Mouse (Mus musculus): ENCODE measurements around the gene Krt42. TPM values are rescaled to one million over a fixed set of nuclear protein-coding genes. Genes with fewer than 3 reads are reported as not detected.
"Not testable (repeated sequence)": the region's sequence is repeated elsewhere in the genome, so short reads cannot be mapped to it uniquely, and the experiment has no call there.

Gene Krt42
- not detected in 2 replicates for polyA plus RNA-seq (2015; fragmentation: Nextera tagmentation; extraction: Ambion mirVana)

DNA sequence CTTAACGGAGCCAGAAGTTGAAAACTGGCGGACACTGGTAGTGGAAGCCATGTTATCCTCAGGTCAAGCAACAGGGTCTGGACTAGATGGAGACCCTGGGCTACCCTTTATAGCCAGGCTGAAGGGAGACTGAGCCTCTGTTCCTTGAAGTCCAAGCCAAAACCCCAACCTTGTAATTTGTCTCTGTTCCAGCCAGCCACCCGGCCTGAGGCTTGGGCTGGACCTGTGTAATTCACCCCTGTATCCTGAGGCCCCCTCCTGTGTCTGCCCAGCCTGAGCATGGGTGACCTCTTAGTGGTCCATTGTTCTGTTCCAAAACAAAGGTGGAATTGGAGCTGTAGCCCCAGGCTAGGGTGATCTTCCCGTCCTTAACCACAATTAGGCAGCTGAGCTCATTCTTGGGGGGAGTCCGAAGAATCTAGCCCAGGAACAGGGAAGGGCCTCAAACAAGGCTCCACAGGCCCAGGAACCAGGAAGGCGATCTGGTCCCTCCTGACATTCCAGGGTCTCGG lies at the start of gene Krt42:
Gene Krt42 (minus strand): TSS at position 51 of the 512 bp plus-strand sequence.
- H3K9me3 ChIP-seq (ENCODE audit: control insufficient read depth, low read length): no peaks in the 10 kb centered on the region
- no peak within 1 kb of the TSS for H3K9ac ChIP-seq (replicated peaks; ENCODE audit: low read depth, low read length)
- H3K4me3 ChIP-seq (replicated peaks; ENCODE audit: low read length): no peak within 1 kb of the TSS
- H3K27ac ChIP-seq (ENCODE audit: low read length): no peak within 1 kb of the TSS
- ATAC-seq: no peak
- H3K4me2 ChIP-seq (ENCODE audit: low read length): no peak within 1 kb of the TSS
- H3K4me1 ChIP-seq (replicated peaks; ENCODE audit: control insufficient read depth, insufficient read depth, low read length): no peaks in the 10 kb centered on the region
- H3K36me3 ChIP-seq (ENCODE audit: control insufficient read depth, insufficient read depth): no peaks in the 10 kb centered on the region
- WGBS: 80% methylated on average over 7 of the region's 7 CpGs
- no peaks in the 10 kb centered on the region for H3K27me3 ChIP-seq (replicated peaks; ENCODE audit: control insufficient read depth, insufficient read depth, low read length)

DNA sequence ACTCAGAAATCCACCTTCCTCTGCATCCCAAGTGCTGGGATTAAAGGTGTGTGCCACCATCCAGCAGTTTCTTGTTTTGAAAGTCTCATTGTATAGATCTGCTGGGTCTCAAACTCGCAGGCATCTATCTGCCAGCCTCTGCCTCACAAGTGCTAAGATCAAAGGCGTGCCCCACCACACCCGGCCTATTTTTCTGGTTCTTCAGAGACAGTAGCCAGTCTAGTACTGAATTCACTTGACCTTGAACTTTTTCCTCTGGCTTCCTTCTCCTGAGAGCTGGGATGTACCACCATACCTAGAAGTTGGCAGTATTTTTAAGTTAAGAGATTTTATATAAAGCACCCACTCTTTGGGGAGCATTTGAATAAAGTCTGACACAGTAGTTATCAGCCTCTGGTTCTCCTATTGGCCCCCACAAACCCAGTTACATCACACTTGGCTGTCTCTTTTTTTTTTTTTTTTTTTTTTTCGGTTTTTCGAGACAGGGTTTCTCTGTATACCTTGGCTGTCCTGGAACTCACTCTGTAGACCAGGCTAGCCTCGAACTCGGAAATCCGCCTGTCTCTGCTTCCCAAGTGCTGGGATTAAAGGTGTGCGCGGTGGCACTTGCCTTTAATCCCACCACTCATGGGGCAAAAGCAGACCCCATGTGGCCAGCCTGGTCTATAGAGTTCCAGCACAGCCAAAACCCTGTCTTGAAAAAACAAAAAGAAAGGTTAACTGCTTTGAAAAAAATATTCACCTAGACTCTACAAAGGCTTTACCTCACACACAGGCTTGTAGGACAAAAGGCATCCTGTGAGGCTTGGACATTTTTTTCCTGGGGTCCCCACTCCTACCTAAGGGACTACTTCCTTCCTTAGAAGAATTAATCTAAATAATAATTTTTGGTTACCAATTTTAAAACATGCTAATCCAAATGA lies 49.1 kb upstream of the Krt42 start:
- H3K9me3 ChIP-seq (ENCODE audit: control insufficient read depth, low read length): no peaks in the 10 kb centered on the region
- H3K27ac ChIP-seq (ENCODE audit: low read length): peak overlapping the region; percentile 88
- peak overlapping the region; percentile 73 for H3K4me2 ChIP-seq (ENCODE audit: low read length)
- H3K27me3 ChIP-seq (replicated peaks; ENCODE audit: control insufficient read depth, insufficient read depth, low read length): no peaks in the 10 kb centered on the region
- 85% methylated on average over 10 of the region's 10 CpGs for WGBS
- H3K9ac ChIP-seq (replicated peaks; ENCODE audit: low read depth, low read length): peak overlapping the region; percentile 54
- H3K4me1 ChIP-seq (replicated peaks; ENCODE audit: control insufficient read depth, insufficient read depth, low read length): peaks cover 14% of the 10 kb centered on the region
- H3K36me3 ChIP-seq (ENCODE audit: control insufficient read depth, insufficient read depth): peaks cover 11% of the 10 kb centered on the region
- peak overlapping the region; percentile 49 for H3K4me3 ChIP-seq (replicated peaks; ENCODE audit: low read length)
- ATAC-seq: peak; percentile 1; the same call in 1 of the 2 replicates

DNA sequence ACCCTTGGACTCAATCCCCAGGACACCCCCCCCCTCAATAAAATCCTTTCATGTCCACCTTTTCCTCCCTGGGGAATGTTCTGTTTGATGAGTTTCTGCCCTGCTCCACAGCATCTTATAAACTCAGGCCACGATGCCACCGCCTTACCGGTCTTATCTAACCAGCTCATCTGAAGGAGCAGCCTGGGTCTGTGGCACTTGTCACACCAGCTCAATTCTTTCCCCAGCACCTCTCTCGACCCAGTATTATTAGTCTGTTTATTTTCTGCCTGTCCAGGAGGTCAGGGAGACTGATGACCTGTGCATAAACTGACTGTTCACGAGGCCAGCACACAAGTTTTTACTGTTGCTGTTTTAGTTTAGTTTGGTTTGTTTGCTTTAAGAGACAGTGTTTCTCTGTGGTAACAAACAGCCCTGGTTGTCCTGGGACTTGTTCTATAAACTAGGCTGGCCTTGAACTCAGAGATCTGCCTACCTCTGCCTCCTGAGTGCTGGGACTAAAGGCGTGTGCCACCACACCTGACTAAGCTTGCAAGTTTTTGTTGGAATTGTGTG lies 48.2 kb upstream of the Krt42 start:
- Histone ChIP-seq H3K9ac (replicated peaks; ENCODE audit: low read depth, low read length) (no peak overlapping the region), H3K27me3 (replicated peaks; ENCODE audit: control insufficient read depth, insufficient read depth, low read length) (no peaks in the 10 kb centered on the region), H3K4me2 (ENCODE audit: low read length) (no peak overlapping the region), H3K4me3 (replicated peaks; ENCODE audit: low read length) (no peak overlapping the region), H3K4me1 (replicated peaks; ENCODE audit: control insufficient read depth, insufficient read depth, low read length) (peaks cover 14% of the 10 kb centered on the region), H3K9me3 (ENCODE audit: control insufficient read depth, low read length) (no peaks in the 10 kb centered on the region), H3K36me3 (ENCODE audit: control insufficient read depth, insufficient read depth) (peaks cover 11% of the 10 kb centered on the region), H3K27ac (ENCODE audit: low read length) (no peak overlapping the region)
- WGBS: 84% methylated on average over 6 of the region's 6 CpGs
- ATAC-seq: no peak

DNA sequence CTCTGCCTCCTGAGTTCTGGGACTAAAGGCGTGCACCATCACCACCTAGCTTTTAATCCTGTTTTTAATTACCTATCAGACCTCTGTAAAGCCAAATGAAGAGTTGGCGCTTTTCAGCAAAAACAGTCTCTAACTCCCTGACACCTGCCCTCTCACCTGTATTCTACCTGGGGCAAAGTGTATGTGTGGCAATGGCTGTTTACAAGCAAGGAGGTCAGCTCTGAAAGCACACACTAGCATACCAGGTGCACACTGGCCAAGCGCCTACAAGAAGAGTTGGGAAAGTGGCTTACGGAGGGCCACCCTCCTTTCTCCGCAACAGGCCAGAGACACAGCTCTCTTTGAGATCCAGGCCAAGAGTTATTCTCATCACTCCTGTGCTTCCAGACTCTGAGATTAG lies 45.8 kb upstream of the Krt42 start:
- Histone ChIP-seq H3K27me3 (replicated peaks; ENCODE audit: control insufficient read depth, insufficient read depth, low read length) (no peaks in the 10 kb centered on the region), H3K4me1 (replicated peaks; ENCODE audit: control insufficient read depth, insufficient read depth, low read length) (peaks cover 10% of the 10 kb centered on the region; the same call in 1 of the 2 replicates), H3K4me2 (ENCODE audit: low read length) (no peak overlapping the region), H3K9ac (replicated peaks; ENCODE audit: low read depth, low read length) (no peak overlapping the region), H3K4me3 (replicated peaks; ENCODE audit: low read length) (no peak overlapping the region), H3K36me3 (ENCODE audit: control insufficient read depth, insufficient read depth) (no peaks in the 10 kb centered on the region), H3K27ac (ENCODE audit: low read length) (no peak overlapping the region), H3K9me3 (ENCODE audit: control insufficient read depth, low read length) (no peaks in the 10 kb centered on the region)
- ATAC-seq: no peak
- 94% methylated on average over 5 of the region's 5 CpGs for WGBS

DNA sequence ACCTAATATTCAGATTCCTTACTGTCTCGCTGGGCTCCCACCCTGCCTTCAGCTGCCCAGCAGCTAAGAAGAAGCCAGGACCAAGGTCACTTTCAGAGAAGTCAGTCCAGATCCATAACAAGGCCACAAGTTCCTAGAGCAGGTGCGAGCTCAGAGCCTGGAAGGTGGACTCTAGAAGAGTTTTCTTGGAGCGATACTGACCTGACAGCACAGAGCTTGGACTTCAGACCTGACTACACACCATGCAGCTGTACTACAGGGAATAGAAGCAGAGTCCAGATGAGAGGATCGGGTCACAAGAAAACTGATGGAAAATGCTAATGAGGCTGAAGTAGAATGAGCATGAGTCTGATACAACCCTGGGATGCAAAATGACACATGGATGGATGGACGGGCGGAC lies 43.8 kb upstream of the Krt42 start:
- Histone ChIP-seq H3K9me3 (ENCODE audit: control insufficient read depth, low read length) (no peaks in the 10 kb centered on the region), H3K36me3 (ENCODE audit: control insufficient read depth, insufficient read depth) (no peaks in the 10 kb centered on the region), H3K4me2 (ENCODE audit: low read length) (no peak overlapping the region), H3K27me3 (replicated peaks; ENCODE audit: control insufficient read depth, insufficient read depth, low read length) (no peaks in the 10 kb centered on the region), H3K9ac (replicated peaks; ENCODE audit: low read depth, low read length) (no peak overlapping the region), H3K4me1 (replicated peaks; ENCODE audit: control insufficient read depth, insufficient read depth, low read length) (peaks cover 6% of the 10 kb centered on the region; the same call in 1 of the 2 replicates), H3K27ac (ENCODE audit: low read length) (no peak overlapping the region), H3K4me3 (replicated peaks; ENCODE audit: low read length) (no peak overlapping the region)
- 94% methylated on average over 6 of the region's 6 CpGs for WGBS
- no peak for ATAC-seq

DNA sequence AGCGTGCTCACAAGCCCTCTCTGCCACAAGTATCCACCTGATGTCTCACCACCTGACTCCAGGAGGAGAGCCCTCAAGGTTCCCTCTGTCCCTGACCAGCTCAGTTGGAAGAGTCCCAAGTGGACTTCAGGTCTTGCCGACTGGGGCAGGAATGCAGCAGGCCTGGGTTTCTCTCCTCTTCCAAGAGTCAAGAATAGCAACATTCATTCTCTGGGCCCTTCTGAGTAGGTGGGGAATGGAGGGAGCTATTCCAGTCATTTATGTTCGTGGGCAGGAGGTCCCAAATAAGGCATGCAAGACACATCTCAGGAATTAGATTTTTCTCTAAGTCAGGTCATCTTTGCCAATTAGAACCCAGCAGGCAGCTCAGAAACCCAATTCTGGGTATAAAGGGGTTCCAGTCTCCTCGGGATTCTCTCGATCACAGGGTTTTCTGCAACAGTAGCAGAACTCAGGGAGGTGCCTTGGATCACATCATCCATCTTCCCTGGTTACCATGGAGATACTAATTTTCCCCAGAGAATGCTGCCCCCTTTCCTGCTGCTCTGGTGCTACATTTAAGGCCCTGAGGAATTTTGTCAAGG lies 42.5 kb upstream of the Krt42 start:
- Histone ChIP-seq H3K27me3 (replicated peaks; ENCODE audit: control insufficient read depth, insufficient read depth, low read length) (no peaks in the 10 kb centered on the region), H3K4me2 (ENCODE audit: low read length) (no peak overlapping the region), H3K4me1 (replicated peaks; ENCODE audit: control insufficient read depth, insufficient read depth, low read length) (peaks cover 6% of the 10 kb centered on the region; the same call in 1 of the 2 replicates), H3K4me3 (replicated peaks; ENCODE audit: low read length) (no peak overlapping the region), H3K9me3 (ENCODE audit: control insufficient read depth, low read length) (no peaks in the 10 kb centered on the region), H3K9ac (replicated peaks; ENCODE audit: low read depth, low read length) (no peak overlapping the region), H3K36me3 (ENCODE audit: control insufficient read depth, insufficient read depth) (no peaks in the 10 kb centered on the region), H3K27ac (ENCODE audit: low read length) (no peak overlapping the region)
- no peak for ATAC-seq
- WGBS: 24% methylated on average over 5 of the region's 5 CpGs

DNA sequence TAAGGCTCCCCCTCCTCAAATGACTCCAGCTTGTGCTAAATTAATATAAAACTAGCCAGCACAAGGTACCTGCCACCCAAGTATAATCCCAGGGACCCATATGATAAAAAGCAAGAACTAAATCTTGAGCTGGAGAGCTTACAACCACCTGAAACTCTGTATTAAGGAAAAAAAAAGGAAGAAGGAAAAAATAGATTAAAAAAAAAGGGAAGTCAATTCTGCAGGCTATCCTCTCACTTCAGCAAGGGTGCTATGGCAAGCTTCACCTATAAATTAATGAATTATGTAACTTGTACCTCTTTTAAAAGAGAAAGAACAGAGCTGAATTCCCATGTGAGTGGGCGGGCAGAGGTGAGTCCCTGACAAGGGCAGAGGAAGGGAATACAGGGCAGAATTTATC lies 42.0 kb upstream of the Krt42 start:
- Histone ChIP-seq H3K27ac (ENCODE audit: low read length) (no peak overlapping the region), H3K9ac (replicated peaks; ENCODE audit: low read depth, low read length) (no peak overlapping the region), H3K27me3 (replicated peaks; ENCODE audit: control insufficient read depth, insufficient read depth, low read length) (no peaks in the 10 kb centered on the region), H3K9me3 (ENCODE audit: control insufficient read depth, low read length) (no peaks in the 10 kb centered on the region), H3K4me1 (replicated peaks; ENCODE audit: control insufficient read depth, insufficient read depth, low read length) (peaks cover 6% of the 10 kb centered on the region; the same call in 1 of the 2 replicates), H3K36me3 (ENCODE audit: control insufficient read depth, insufficient read depth) (no peaks in the 10 kb centered on the region), H3K4me3 (replicated peaks; ENCODE audit: low read length) (no peak overlapping the region), H3K4me2 (ENCODE audit: low read length) (no peak overlapping the region)
- 87% methylated on average over 1 of the region's 1 CpGs for WGBS
- ATAC-seq: no peak

DNA sequence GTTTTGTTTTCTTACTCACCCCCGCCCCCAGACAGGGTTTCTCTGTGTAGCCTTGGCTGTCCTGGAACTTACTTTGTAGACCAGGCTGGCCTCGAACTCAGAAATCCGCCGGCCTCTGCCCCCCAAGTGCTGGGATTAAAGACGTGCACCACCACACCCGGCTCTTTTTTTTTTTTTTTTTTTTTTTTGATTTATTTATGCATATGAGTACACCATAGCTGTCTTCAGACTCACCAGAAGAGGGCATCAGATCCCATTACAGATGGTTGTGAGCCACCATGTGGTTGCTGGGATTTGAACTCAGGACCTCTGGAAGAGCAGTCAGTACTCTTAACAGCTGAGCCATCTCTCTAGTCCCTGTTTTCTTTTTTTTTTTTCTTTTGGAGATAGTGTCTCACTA lies 39.0 kb upstream of the Krt42 start:
- H3K4me3 ChIP-seq (replicated peaks; ENCODE audit: low read length); ATAC-seq; H3K36me3 ChIP-seq (ENCODE audit: control insufficient read depth, insufficient read depth); H3K27me3 ChIP-seq (replicated peaks; ENCODE audit: control insufficient read depth, insufficient read depth, low read length); H3K4me1 ChIP-seq (replicated peaks; ENCODE audit: control insufficient read depth, insufficient read depth, low read length); H3K27ac ChIP-seq (ENCODE audit: low read length); H3K9me3 ChIP-seq (ENCODE audit: control insufficient read depth, low read length); H3K9ac ChIP-seq (replicated peaks; ENCODE audit: low read depth, low read length); H3K4me2 ChIP-seq (ENCODE audit: low read length): not testable (repeated sequence)
- WGBS: 94% methylated on average over 5 of the region's 6 CpGs

DNA sequence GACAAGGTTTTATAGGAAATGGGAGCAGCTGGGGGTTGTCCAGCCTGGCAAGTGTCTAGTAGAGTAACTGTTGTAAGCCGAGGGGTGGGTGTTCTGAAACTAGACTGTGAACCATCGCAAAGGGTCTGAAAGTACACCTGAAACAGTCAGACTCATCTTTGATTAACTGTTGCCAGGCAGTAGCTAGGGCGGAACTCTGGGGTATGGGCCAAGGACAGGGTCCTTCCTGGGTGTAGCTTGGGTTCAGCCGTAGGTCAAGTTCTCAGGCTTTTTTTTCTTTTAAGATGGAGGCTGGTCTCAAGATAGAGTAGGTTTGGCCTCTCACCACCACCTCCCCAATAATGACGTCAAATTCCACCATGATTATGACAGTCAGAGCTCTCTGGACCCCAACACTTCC lies 38.2 kb upstream of the Krt42 start:
- H3K27me3 ChIP-seq (replicated peaks; ENCODE audit: control insufficient read depth, insufficient read depth, low read length): no peaks in the 10 kb centered on the region

More for the DNA sequence above, 38.2 kb upstream of the Krt42 start:
- WGBS: 91% methylated on average over 5 of the region's 5 CpGs
- Histone ChIP-seq H3K4me3 (replicated peaks; ENCODE audit: low read length) (no peak overlapping the region), H3K9me3 (ENCODE audit: control insufficient read depth, low read length) (no peaks in the 10 kb centered on the region), H3K4me2 (ENCODE audit: low read length) (no peak overlapping the region), H3K36me3 (ENCODE audit: control insufficient read depth, insufficient read depth) (no peaks in the 10 kb centered on the region), H3K4me1 (replicated peaks; ENCODE audit: control insufficient read depth, insufficient read depth, low read length) (peaks cover 6% of the 10 kb centered on the region; the same call in 1 of the 2 replicates), H3K27ac (ENCODE audit: low read length) (no peak overlapping the region), H3K9ac (replicated peaks; ENCODE audit: low read depth, low read length) (no peak overlapping the region)
- ATAC-seq: no peak
